Mouse (Mus musculus): ENCODE measurements around the gene Sytl5. TPM values are rescaled to one million over a fixed set of nuclear protein-coding genes. Genes with fewer than 3 reads are reported as not detected.

Gene Sytl5
- 0.57 and 0.88 TPM in 2 replicates for polyA plus RNA-seq (2015; fragmentation: Nextera tagmentation; extraction: Ambion mirVana)

GRCm38 (mm10) chrX:9885322-9885721 lies at the start of gene Sytl5:
Sytl5 (plus strand) TSS chrX:9885622.

GRCm38 (mm10) chrX:9846628-9847027 lies 38.8 kb upstream of the Sytl5 start, which contains the start of gene Hypm:
Hypm (plus strand) TSS chrX:9846928.

GRCm38 (mm10) chrX:9849403-9849802 lies 36.0 kb upstream of the Sytl5 start, which contains the start of gene H2al3:
H2al3 (plus strand) TSS chrX:9849703.

Other genes with a start within 250 kb of the Sytl5 start
- 85.5 and 91.6 TPM in 2 replicates for gene Dynlt3, start 222.6 kb upstream of the Sytl5 start, polyA plus RNA-seq (2015; fragmentation: Nextera tagmentation; extraction: Ambion mirVana)
- not detected in 2 replicates for gene Hypm, start 38.7 kb upstream of the Sytl5 start, polyA plus RNA-seq (2015; fragmentation: Nextera tagmentation; extraction: Ambion mirVana)
- not detected in 2 replicates for gene H2al3, start 35.9 kb upstream of the Sytl5 start, polyA plus RNA-seq (2015; fragmentation: Nextera tagmentation; extraction: Ambion mirVana)
- 3.5 and 3.7 TPM in 2 replicates for gene Srpx, start 232.1 kb downstream of the Sytl5 start, polyA plus RNA-seq (2015; fragmentation: Nextera tagmentation; extraction: Ambion mirVana)

Data from neural tube, postnatal 0 days (tissue).